Mouse (Mus musculus): Measurements from ENCODE around the gene Exosc3. TPM values are rescaled to one million over a fixed set of nuclear protein-coding genes. Genes with fewer than 3 reads are reported as not detected.
"Not testable (repeated sequence)": the region's sequence is repeated elsewhere in the genome, so short reads cannot be mapped to it uniquely, and the experiment has no call there.

Gene Exosc3
- polyA plus RNA-seq (2012; rRNA removed): 28.5 and 31.8 TPM in 2 replicates

- DNase-seq (ENCODE audit: low spot score): no peak
Measured at GRCm38 (mm10) chr4:45342286-45343155, at the start of gene Exosc3. Gene Exosc3 (minus strand): TSS chr4:45342732.

- no peak for DNase-seq (ENCODE audit: low spot score)
Measured at GRCm38 (mm10) chr4:45392099-45392498, 49.6 kb upstream of the Exosc3 start.

GRCm38 (mm10) chr4:45387296-45387695 lies 44.8 kb upstream of the Exosc3 start:
- not testable (repeated sequence) for DNase-seq (ENCODE audit: low spot score)

GRCm38 (mm10) chr4:45382133-45382532 lies 39.6 kb upstream of the Exosc3 start:
- DNase-seq (ENCODE audit: low spot score): not testable (repeated sequence)

GRCm38 (mm10) chr4:45380903-45381580 lies 38.5 kb upstream of the Exosc3 start:
- not testable (repeated sequence) for DNase-seq (ENCODE audit: low spot score)

GRCm38 (mm10) chr4:45376573-45376972 lies 34.0 kb upstream of the Exosc3 start:
- DNase-seq (ENCODE audit: low spot score): no peak

- no peak for DNase-seq (ENCODE audit: low spot score)
Measured at GRCm38 (mm10) chr4:45374879-45375278, 32.3 kb upstream of the Exosc3 start.

- no peak for DNase-seq (ENCODE audit: low spot score)
Measured at GRCm38 (mm10) chr4:45371261-45371660, 28.7 kb upstream of the Exosc3 start.

- no peak for DNase-seq (ENCODE audit: low spot score)
Measured at GRCm38 (mm10) chr4:45356653-45357052, 14.1 kb upstream of the Exosc3 start.

- DNase-seq (ENCODE audit: low spot score): peak; percentile 95
Measured at GRCm38 (mm10) chr4:45341669-45342249, 773 bp downstream of the Exosc3 start, which contains the start of gene Dcaf10. Gene Dcaf10 (plus strand): TSS chr4:45342101.

GRCm38 (mm10) chr4:45341226-45341625 lies 1.3 kb downstream of the Exosc3 start:
- DNase-seq (ENCODE audit: low spot score): no peak

- no peak for DNase-seq (ENCODE audit: low spot score)
Measured at GRCm38 (mm10) chr4:45332466-45332865, 10.1 kb downstream of the Exosc3 start.

GRCm38 (mm10) chr4:45331139-45331538 lies 11.4 kb downstream of the Exosc3 start:
- DNase-seq (ENCODE audit: low spot score): no peak

GRCm38 (mm10) chr4:45320159-45320816 lies 22.2 kb downstream of the Exosc3 start:
- peak; percentile 76 for DNase-seq (ENCODE audit: low spot score)

- DNase-seq (ENCODE audit: low spot score): no peak
Measured at GRCm38 (mm10) chr4:45311056-45311455, 31.5 kb downstream of the Exosc3 start.

- no peak for DNase-seq (ENCODE audit: low spot score)
Measured at GRCm38 (mm10) chr4:45308606-45309005, 33.9 kb downstream of the Exosc3 start.

- no peak for DNase-seq (ENCODE audit: low spot score)
Measured at GRCm38 (mm10) chr4:45308046-45308445, 34.5 kb downstream of the Exosc3 start.

- DNase-seq (ENCODE audit: low spot score): no peak
Measured at GRCm38 (mm10) chr4:45305536-45305935, 37.0 kb downstream of the Exosc3 start.

- DNase-seq (ENCODE audit: low spot score): no peak
Measured at GRCm38 (mm10) chr4:45296662-45297564, 45.6 kb downstream of the Exosc3 start, which contains the start of gene Trmt10b. Gene Trmt10b (plus strand): TSS chr4:45297127.

GRCm38 (mm10) chr4:45287906-45288305 lies 54.6 kb downstream of the Exosc3 start:
- DNase-seq (ENCODE audit: low spot score): no peak

GRCm38 (mm10) chr4:45286318-45286717 lies 56.2 kb downstream of the Exosc3 start:
- no peak for DNase-seq (ENCODE audit: low spot score)
